Mouse (Mus musculus) embryonic facial prominence, embryonic 11.5 days (tissue): ENCODE measurements around the gene Zzef1. TPM values are rescaled to one million over a fixed set of nuclear protein-coding genes. Genes with fewer than 3 reads are reported as not detected.

Experiments used
- ATAC-seq: fragments of 200-750 bp; cut with Nextera tagmentation; replicated peaks from 2 replicates; pipeline ENCODE4 v1.8.0; 2017; ENCODE audit warnings: low read depth; ENCODE audit not compliant: insufficient number of reproducible peaks, low FRiP score, low TSS enrichment
- DNase-seq: peaks from one replicate; pipeline ENCODE4 v3.0.0-alpha.2; 2015; ENCODE audit warnings: low spot score
- H3K27ac ChIP-seq: fragments of 300-500 bp; sonication (generic); replicated peaks from 2 replicates; pipeline ENCODE4 v1.5.1; 2014; ENCODE audit warnings: mild to moderate bottlenecking, low read depth, low read length, control low read depth
- H3K27me3 ChIP-seq: fragments of 300-500 bp; sonication (generic); 2 replicates; pipeline ENCODE4 v1.6.1; 2014; ENCODE audit warnings: mild to moderate bottlenecking, low read length, moderate library complexity, mixed read lengths; ENCODE audit not compliant: control insufficient read depth, insufficient read depth
- H3K36me3 ChIP-seq: fragments of 300-500 bp; sonication (generic); replicated peaks from 2 replicates; pipeline ENCODE4 v1.6.1; 2014; ENCODE audit warnings: low read depth, mild to moderate bottlenecking, low read length, moderate library complexity, mixed read lengths; ENCODE audit not compliant: control insufficient read depth, insufficient read depth
- H3K4me1 ChIP-seq: fragments of 300-500 bp; sonication (generic); 2 replicates; pipeline ENCODE4 v1.6.1; 2014; ENCODE audit warnings: low read length, mixed read lengths; ENCODE audit not compliant: control insufficient read depth, insufficient read depth
- H3K4me2 ChIP-seq: fragments of 300-500 bp; sonication (generic); 2 replicates; pipeline ENCODE4 v1.6.1; 2014; ENCODE audit warnings: low read depth, mild to moderate bottlenecking, control low read depth, low read length, moderate library complexity
- H3K4me3 ChIP-seq: fragments of 300-500 bp; sonication (generic); 2 replicates; pipeline ENCODE4 v1.5.1; 2014; ENCODE audit warnings: low read depth, low read length, control low read depth
- H3K9ac ChIP-seq: fragments of 300-500 bp; sonication (generic); replicated peaks from 2 replicates; pipeline ENCODE4 v1.6.1; 2014; ENCODE audit warnings: mild to moderate bottlenecking, control low read depth, low read length
- H3K9me3 ChIP-seq: fragments of 300-500 bp; sonication (generic); replicated peaks from 2 replicates; pipeline ENCODE4 v1.6.1; 2016; ENCODE audit warnings: mild to moderate bottlenecking, low read length, inconsistent platforms, mixed read lengths; ENCODE audit not compliant: control insufficient read depth
- WGBS: fragments of 180-500 bp; shearing (Covaris S2); extraction: QIAGEN DNeasy Blood & Tissue Kit; methylation state at CpG from one replicate; pipeline ENCODE4 v1.1.7; 2014; 5-methylcytosine and 5-hydroxymethylcytosine counted together
- polyA plus RNA-seq: library from polyadenylated mRNA; unstranded; fragments of >200 nt; fragmentation: Nextera tagmentation; extraction: Ambion mirVana; gene quantifications from 2 replicates; pipeline ENCODE4 v1.2.1, GENCODE M21; 2014

The Zzef1 gene
- polyA plus RNA-seq, 1 experiment from 2014 or later = 5.9 TPM

DNA sequence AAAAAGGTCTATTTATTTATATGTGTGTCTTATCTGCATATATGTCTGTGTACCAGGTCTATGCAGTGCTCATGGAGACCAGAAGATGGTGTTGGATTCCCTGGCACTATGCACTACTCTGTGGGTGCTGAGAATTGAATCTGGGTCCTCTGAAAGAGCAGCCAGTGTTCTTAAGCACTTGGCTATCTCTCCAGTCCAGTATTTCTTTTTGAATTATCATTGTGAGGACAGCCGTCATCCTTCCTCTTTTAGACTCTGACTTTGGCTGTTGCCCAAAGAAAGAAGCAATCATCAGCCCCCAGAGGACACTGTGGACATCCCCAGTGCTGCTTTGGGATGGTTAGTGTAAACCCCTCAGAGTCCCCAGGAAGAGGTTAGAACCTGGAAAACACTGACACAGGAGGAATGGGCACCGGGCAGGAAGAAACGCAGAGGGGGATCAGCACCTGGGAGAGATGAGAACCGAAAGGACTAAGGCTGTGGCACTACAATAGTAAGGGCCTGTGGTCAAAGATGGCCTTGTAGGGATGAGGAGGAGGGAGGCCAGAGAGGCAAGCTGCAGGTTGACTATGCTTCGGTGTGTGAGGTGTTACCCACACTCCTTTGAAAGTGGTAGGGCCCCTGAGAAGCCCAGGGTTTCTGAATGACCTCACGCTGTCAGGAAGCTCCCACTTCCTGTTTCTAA lies 150.0 kb downstream of the Zzef1 start:
- no peaks in the 10 kb centered on the region for H3K36me3 ChIP-seq

DNA sequence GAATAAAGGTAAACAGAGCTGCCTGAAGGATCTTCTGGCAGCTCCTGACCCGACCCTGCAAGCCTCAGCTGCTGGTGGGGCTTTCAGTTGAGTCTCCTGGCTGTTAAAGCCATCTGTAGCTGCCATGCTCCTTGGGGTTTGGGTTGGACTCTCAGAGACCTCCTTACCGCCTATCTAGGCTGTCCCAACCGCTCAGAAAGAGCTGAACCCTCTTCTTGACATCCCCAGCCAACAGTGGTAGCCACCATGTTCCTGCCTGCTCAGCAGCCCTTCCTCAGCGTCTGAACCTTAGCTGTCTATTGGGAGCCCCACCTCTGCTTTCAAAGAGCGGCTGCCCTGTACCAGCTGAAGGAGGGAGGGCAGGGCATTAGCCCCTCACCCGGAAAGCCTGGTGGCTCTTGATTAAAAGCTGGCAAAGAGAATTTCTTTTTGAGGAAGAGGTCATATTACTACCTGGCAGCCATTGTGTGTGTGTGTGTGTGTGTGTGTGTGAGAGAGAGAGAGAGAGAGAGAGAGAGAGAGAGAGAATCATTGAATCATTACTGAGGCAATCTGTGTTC lies 150.6 kb downstream of the Zzef1 start:
- H3K27ac ChIP-seq = no peak overlapping the region
- no peak overlapping the region for H3K9ac ChIP-seq
- H3K4me1 ChIP-seq = no peaks in the 10 kb centered on the region
- H3K9me3 ChIP-seq = no peaks in the 10 kb centered on the region
- no peaks in the 10 kb centered on the region for H3K27me3 ChIP-seq
- DNase-seq (no peak), ATAC-seq (no peak)
- no peak overlapping the region for H3K4me3 ChIP-seq
- H3K4me2 ChIP-seq = no peak overlapping the region
- H3K36me3 ChIP-seq = no peaks in the 10 kb centered on the region
- WGBS = 38% methylated on average over 6 of the region's 6 CpGs

More for the DNA sequence above, 150.0 kb downstream of the Zzef1 start:
- 46% methylated on average over 6 of the region's 6 CpGs for WGBS
- no peak for DNase-seq
- Histone ChIP-seq H3K4me1 (no peaks in the 10 kb centered on the region), H3K9me3 (no peaks in the 10 kb centered on the region), H3K27ac (no peak overlapping the region), H3K27me3 (no peaks in the 10 kb centered on the region), H3K9ac (no peak overlapping the region), H3K4me3 (no peak overlapping the region), H3K4me2 (no peak overlapping the region)
- no peak for ATAC-seq

DNA sequence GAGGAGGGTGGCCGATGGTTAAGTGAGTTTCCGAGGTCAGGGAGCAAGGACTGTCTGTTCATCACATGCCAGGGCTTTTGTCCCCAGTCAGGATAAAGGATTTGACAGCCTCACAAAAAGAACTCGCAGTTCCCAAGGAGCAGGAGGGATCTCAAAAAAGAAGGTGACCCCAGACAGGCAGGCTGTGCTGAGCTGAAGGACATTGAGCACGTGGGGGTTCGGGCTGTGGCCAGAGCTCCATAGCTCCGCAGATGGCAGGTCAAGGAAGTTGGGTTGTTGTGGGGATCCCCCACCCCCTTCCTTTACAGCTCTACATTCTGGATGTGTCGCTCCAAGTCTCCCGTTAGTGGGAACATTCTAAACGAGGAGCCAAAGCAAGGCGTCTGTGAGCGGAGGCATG lies 151.8 kb downstream of the Zzef1 start:
- H3K9ac ChIP-seq = no peak overlapping the region
- H3K4me2 ChIP-seq = no peak overlapping the region
- no peak for ATAC-seq
- H3K4me1 ChIP-seq = no peaks in the 10 kb centered on the region
- no peaks in the 10 kb centered on the region for H3K36me3 ChIP-seq
- no peak for DNase-seq
- no peaks in the 10 kb centered on the region for H3K27me3 ChIP-seq
- no peak overlapping the region for H3K27ac ChIP-seq
- H3K4me3 ChIP-seq = no peak overlapping the region
- WGBS = 63% methylated on average over 11 of the region's 11 CpGs
- H3K9me3 ChIP-seq = no peaks in the 10 kb centered on the region

DNA sequence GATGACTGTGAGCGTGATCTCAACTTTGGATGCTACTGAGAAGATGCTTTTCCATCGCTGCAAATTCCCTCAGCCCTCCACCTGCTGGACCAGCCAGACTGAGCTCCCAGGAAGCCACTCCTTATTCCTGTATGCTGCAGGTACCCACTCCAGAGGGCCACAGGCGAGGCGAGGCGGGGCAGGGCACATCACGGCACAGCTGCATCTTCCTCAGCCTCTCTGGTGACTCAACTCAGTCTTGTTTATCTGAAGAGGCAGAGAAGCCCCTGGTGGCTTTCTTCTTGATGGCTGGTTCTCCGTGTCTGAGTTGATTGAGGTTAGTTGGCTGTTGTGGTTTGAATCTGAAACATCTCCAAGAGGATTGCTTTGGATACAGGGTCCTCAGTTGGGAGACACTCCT lies 152.2 kb downstream of the Zzef1 start:
- H3K9me3 ChIP-seq = no peaks in the 10 kb centered on the region
- H3K9ac ChIP-seq = no peak overlapping the region
- H3K4me2 ChIP-seq = no peak overlapping the region
- H3K4me3 ChIP-seq = no peak overlapping the region
- no peaks in the 10 kb centered on the region for H3K27me3 ChIP-seq
- ATAC-seq (no peak), DNase-seq (no peak)
- WGBS = 82% methylated on average over 7 of the region's 7 CpGs
- no peak overlapping the region for H3K27ac ChIP-seq
- H3K4me1 ChIP-seq = no peaks in the 10 kb centered on the region
- no peaks in the 10 kb centered on the region for H3K36me3 ChIP-seq

DNA sequence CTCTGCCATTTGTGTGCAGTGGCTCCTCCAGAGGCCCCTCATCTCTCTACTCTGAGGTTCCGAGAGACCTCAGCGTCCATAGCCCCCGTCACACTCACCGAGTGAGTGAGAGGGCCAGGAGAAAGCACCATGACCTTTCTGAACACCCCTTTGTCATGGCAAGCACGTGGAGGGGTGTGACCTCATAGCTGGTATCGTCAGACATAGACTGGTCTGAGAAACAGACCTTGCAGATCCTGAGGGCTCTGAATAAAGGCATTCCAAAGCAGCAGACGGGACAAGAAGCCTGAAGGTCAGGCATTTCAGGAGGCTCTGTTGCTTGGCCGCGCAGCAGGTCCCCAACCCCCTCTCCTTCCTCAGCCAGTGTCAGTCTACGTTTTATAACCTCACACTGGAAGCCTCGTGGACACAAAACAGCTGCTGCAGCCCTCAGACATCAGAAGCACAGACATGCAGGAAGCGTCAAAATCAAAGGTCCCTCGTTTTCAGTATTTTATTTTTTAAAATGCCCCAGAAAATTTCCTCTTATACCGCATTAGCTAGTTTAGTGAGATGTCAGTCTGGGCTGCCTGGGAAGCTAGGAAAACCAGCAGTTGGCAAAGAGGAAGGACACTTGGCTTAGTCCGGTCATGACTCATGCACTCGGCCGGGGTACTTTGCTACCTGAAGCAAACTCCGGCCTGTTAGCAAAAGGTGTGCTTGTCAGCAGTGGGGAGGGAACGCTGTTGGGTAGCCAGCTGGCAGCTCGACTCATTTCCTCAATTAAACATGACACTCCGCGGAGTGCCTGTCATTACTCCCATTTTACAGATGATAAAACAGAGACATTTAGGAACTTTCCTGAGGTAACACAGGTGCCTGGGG lies 155.3 kb downstream of the Zzef1 start:
- Histone ChIP-seq H3K4me2 (no peak overlapping the region), H3K27ac (no peak overlapping the region), H3K9ac (no peak overlapping the region), H3K36me3 (no peaks in the 10 kb centered on the region), H3K9me3 (no peaks in the 10 kb centered on the region), H3K4me3 (no peak overlapping the region), H3K27me3 (no peaks in the 10 kb centered on the region), H3K4me1 (no peaks in the 10 kb centered on the region)
- ATAC-seq (no peak), DNase-seq (no peak)
- WGBS = 70% methylated on average over 22 of the region's 22 CpGs

DNA sequence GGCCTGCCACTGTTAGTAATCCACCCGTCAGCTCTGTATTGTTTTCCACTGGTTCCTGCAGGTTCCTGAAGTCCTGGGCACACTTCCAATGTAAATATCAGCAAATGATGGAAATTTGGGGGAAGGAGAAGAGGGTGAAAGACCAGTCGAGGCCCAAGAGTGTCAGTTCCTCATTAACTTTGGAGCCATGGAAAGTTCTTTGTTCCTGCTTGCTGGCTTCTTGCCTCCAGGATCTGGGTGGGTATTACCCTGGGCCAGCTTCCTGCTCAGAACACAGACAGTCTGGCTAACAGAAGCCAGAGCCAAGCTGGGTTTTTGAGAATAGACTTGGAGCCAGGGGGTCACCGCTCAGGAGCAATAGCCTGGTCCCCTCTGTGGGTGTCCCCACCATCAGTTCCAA lies 156.2 kb downstream of the Zzef1 start:
- H3K4me1 ChIP-seq = no peaks in the 10 kb centered on the region
- 65% methylated on average over 3 of the region's 3 CpGs for WGBS
- ATAC-seq (no peak), DNase-seq (no peak)
- no peaks in the 10 kb centered on the region for H3K36me3 ChIP-seq
- H3K9ac ChIP-seq = no peak overlapping the region
- H3K27ac ChIP-seq = no peak overlapping the region
- no peaks in the 10 kb centered on the region for H3K9me3 ChIP-seq
- no peak overlapping the region for H3K4me2 ChIP-seq
- no peak overlapping the region for H3K4me3 ChIP-seq
- H3K27me3 ChIP-seq = no peaks in the 10 kb centered on the region

DNA sequence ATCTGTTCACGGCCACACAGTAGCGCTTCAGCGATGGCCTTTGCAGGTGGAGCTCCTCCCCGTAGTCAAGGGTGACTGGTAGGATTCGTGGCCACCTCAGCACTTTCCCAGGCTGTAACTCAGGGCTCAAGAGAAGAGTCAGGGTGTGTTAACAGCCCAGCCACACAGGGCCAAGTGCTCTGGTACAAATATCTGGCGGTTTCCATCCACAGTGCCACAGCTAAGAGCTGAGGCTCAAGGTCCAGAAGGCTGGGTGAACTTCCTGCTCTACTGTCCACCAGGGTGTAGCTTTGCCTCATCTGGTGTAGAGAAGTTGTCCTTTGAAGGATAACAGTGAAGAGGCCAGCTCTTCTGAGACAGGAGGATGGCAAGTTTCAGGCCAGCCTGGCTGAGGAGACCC lies 156.7 kb downstream of the Zzef1 start:
- H3K36me3 ChIP-seq = no peaks in the 10 kb centered on the region
- ATAC-seq = no peak
- no peak overlapping the region for H3K4me2 ChIP-seq
- no peak overlapping the region for H3K27ac ChIP-seq
- H3K4me3 ChIP-seq = no peak overlapping the region
- DNase-seq = no peak
- H3K4me1 ChIP-seq = no peaks in the 10 kb centered on the region
- no peak overlapping the region for H3K9ac ChIP-seq
- H3K9me3 ChIP-seq = no peaks in the 10 kb centered on the region
- H3K27me3 ChIP-seq = no peaks in the 10 kb centered on the region
- WGBS = 84% methylated on average over 6 of the region's 6 CpGs

DNA sequence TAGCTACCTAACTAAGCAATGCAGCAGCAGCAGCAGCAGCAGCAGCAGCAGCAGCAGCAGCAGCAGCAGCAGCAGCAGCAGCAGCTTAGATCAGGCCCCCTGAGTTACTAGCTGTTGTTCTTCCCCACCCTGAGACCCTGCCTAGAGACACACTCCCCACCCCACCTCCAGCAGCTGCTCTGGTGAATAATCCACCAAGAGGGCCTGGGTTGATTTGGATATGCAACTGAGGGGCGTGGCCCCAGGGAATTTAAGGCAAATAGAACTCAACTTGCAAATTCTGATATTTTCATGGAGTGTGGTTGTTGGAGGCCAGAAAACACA lies 157.1 kb downstream of the Zzef1 start:
- Histone ChIP-seq H3K27me3 (no peaks in the 10 kb centered on the region), H3K4me3 (no peak overlapping the region), H3K36me3 (no peaks in the 10 kb centered on the region), H3K27ac (no peak overlapping the region), H3K4me2 (no peak overlapping the region), H3K9ac (no peak overlapping the region), H3K4me1 (no peaks in the 10 kb centered on the region), H3K9me3 (no peaks in the 10 kb centered on the region)
- DNase-seq (no peak), ATAC-seq (no peak)
- 82% methylated on average over 1 of the region's 1 CpGs for WGBS
